Mouse (Mus musculus) retina, postnatal 7 days (tissue): ENCODE results near the gene Gm42906.
A peak's percentile ranks its signal among the peaks of the same experiment; 100 is the strongest.

ENCODE experiments used
- DNase-seq: peaks from one replicate; pipeline ENCODE4 v3.0.0-alpha.2; 2012; ENCODE audit warnings: low read depth, low spot score

The Gm42906 gene

GRCm38 (mm10) chr5:151027171-151027570 lies 400.8 kb downstream of the Gm42906 start:
- peak; percentile 25 for DNase-seq

- no peak for DNase-seq
Measured at GRCm38 (mm10) chr5:151026069-151026468, 401.9 kb downstream of the Gm42906 start.

- DNase-seq, result no peak
Measured at GRCm38 (mm10) chr5:151024483-151024882, 403.5 kb downstream of the Gm42906 start.

- DNase-seq, result no peak
Measured at GRCm38 (mm10) chr5:151023461-151023860, 404.5 kb downstream of the Gm42906 start.

GRCm38 (mm10) chr5:151022939-151023338 lies 405.0 kb downstream of the Gm42906 start:
- no peak for DNase-seq

- DNase-seq, result no peak
Measured at GRCm38 (mm10) chr5:151022026-151022425, 405.9 kb downstream of the Gm42906 start.

GRCm38 (mm10) chr5:151020831-151021230 lies 407.1 kb downstream of the Gm42906 start:
- no peak for DNase-seq

GRCm38 (mm10) chr5:151020031-151020820 lies 407.7 kb downstream of the Gm42906 start:
- DNase-seq, result no peak

- no peak for DNase-seq
Measured at GRCm38 (mm10) chr5:151018959-151019358, 409.0 kb downstream of the Gm42906 start.

- no peak for DNase-seq
Measured at GRCm38 (mm10) chr5:151018450-151018849, 409.5 kb downstream of the Gm42906 start.
